Mouse (Mus musculus) CD4-positive, CD25-positive, alpha-beta regulatory T cell, adult 4 months (primary cell): Measurements from ENCODE around the gene Chad. TPM values are rescaled to one million over a fixed set of nuclear protein-coding genes. Genes with fewer than 3 reads are reported as not detected.

Source experiments
- polyA plus RNA-seq, 2 experiments: library from polyadenylated mRNA; unstranded; fragments of 100-300 nt; shearing (Covaris generic); gene quantifications; one replicate each; pipeline ENCODE4 v1.2.1; 2017

The Chad gene
- polyA plus RNA-seq, 2 experiments from 2014 or later = 0.26 to 0.73 TPM

Other genes starting within 250 kb of the Chad start
- 100 to 1,000 TPM; 153 to 164 TPM for gene Luc7l3, start 243.1 kb upstream of the Chad start, polyA plus RNA-seq
- 10 to 100 TPM; 14.1 to 14.8 TPM for gene Ankrd40, start 237.0 kb upstream of the Chad start, polyA plus RNA-seq
- gene Abcc3, start 172.1 kb upstream of the Chad start, polyA plus RNA-seq = 1 to 10 TPM in 1 of 2 experiments, under 1 TPM in 1; 0.67 to 2.8 TPM
- gene Cacna1g, start 90.8 kb upstream of the Chad start, polyA plus RNA-seq = not detected
- gene Spata20, start 78.9 kb upstream of the Chad start, polyA plus RNA-seq = not detected
- gene Epn3, start 65.1 kb upstream of the Chad start, polyA plus RNA-seq = not detected
- not detected for gene Mycbpap, start 43.3 kb upstream of the Chad start, polyA plus RNA-seq
- gene Rsad1, start 15.8 kb upstream of the Chad start, polyA plus RNA-seq = 1 to 10 TPM in 1 of 2 experiments, under 1 TPM in 1; 0.78 to 1.7 TPM
- gene Acsf2, start 36.8 kb downstream of the Chad start, polyA plus RNA-seq = 1 to 10 TPM; 1.6 to 2.3 TPM
- gene Lrrc59, start 64.7 kb downstream of the Chad start, polyA plus RNA-seq = 1 to 10 TPM; 7.9 to 8.2 TPM
- gene Mrpl27, start 88.7 kb downstream of the Chad start, polyA plus RNA-seq = 10 to 100 TPM; 54.0 to 64.5 TPM
- gene Eme1, start 88.9 kb downstream of the Chad start, polyA plus RNA-seq = 1 to 10 TPM; 2.0 to 3.1 TPM
- 1 to 10 TPM; 5.4 to 7.0 TPM for gene Xylt2, start 112.5 kb downstream of the Chad start, polyA plus RNA-seq
- not detected for gene Gm11541, start 139.5 kb downstream of the Chad start, polyA plus RNA-seq
- not detected for gene Cdc34b, start 176.7 kb downstream of the Chad start, polyA plus RNA-seq
- gene Tmem92, start 217.7 kb downstream of the Chad start, polyA plus RNA-seq = not detected